Mouse (Mus musculus): ENCODE measurements around the gene Opn4.

- TF ChIP-seq CTCF (IDR thresholded peaks at IDR 0.05; ENCODE audit: extremely low read depth, insufficient read depth, low read length) (no peak), POLR2A (IDR thresholded peaks at IDR 0.05; ENCODE audit: extremely low read depth, insufficient read depth, low read length) (no peak)
Observed at GRCm38 (mm10) chr14:34540685-34541162, 59.2 kb downstream of the Opn4 start.

Data from cortical plate, adult 2 months (tissue).